Mouse (Mus musculus): Measurements from ENCODE around the gene Wdr82.

The Wdr82 gene

DNA sequence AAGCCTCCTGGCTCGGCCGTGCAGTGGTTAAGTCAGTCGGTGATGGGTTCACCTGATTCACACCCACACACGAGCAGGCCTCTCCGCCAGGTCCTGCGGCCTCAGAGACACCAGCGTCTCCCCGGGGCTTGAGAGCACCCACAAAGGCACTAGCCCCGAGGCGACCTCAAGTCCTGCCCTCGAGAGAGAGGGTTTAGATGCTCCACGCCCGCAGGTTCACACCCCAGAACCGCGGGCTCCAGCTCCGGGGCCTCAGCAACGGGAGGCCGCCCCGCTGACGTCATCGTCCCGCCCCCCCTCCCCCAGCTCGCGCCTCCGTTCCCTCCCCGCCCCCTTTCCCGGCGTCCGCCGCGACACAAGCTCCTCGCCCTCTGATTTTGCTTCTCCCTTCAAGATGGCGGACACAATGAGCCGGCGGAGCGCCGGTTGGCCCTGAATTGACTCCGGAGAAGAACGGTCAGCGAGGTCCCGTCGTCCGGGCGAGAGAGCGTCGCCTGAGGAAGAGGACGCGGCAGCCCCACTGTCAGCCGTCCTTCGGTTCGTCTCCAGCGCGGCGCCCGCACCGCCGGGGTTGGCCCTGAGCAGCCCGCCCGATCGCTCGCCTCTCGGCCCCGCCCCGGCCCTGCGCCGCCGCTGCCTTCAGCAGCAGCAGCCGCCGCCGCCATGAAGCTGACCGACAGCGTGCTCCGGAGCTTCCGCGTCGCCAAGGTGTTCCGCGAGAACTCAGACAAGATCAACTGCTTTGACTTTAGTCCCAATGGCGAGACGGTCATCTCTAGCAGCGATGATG, at the start of gene Wdr82:
Gene Wdr82 (plus strand): TSS at position 373 of the 790 bp plus-strand sequence.
- ChIA-PET CTCF (interaction anchor here (0.7 to 4.8 kb wide), 11 partner anchors 9 to 306 kb away, joined by 3 to 39 read pairs (median 5); no protein-coding TSS in a partner anchor), POLR2A (interaction anchor here (0.6 to 20.2 kb wide), 99 partner anchors 8 to 773 kb away, joined by 3 to 761 read pairs (median 4); partner anchors contain the start of genes Glyctk (in 3 of the 4), Parp3 (in 3 of the 4), Ppm1m (in 3 of the 4) and Rpl29 (in 3 of the 4))

DNA sequence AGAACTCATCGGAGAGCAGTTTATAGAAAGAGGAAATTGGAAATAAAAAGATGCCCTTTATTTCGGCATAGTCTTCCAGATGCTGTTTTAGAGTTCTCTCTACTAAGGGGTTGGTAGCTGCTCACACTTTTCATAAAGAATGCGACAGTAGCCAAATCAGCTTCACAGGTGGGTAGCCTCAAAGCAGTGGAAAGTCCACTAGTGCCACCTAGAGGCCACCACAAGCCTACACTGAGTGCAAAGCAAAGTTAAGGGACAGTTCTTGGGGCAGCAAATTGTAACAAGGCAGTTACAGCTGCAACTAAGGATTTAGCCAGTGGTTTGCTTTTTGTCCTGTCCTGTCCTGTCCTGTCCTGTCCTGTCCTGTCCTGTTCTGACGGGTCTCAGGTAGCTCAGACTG, 47.1 kb upstream of the Wdr82 start:
- ChIA-PET POLR2A (interaction anchor here in 2 of 4 experiments (0.6 to 1.2 kb wide), 4 partner anchors 26 to 312 kb away, joined by 3 read pairs; no protein-coding TSS in a partner anchor), CTCF (interaction anchor here (0.5 to 3.5 kb wide), 40 partner anchors 9 to 628 kb away, joined by 3 to 25 read pairs (median 4); partner anchors contain the start of genes Parp3 (in 1 of the 4) and Poc1a (in 1 of the 4))

GRCm38 (mm10) chr9:106126786-106127251, 43.9 kb upstream of the Wdr82 start:
- ChIA-PET POLR2A (interaction anchor here in 1 of 4 experiments (1.4 kb wide), 1 partner anchor 44 kb away, joined by 5 read pairs; the partner anchor contains the start of gene Wdr82), CTCF (interaction anchor here in 3 of 4 experiments (0.5 to 1.5 kb wide), 4 partner anchors 14 to 302 kb away, joined by 3 to 6 read pairs (median 4); no protein-coding TSS in a partner anchor)

- CTCF ChIA-PET, result interaction anchor here in 3 of 4 experiments (0.8 to 1.6 kb wide), 4 partner anchors 10 to 83 kb away, joined by 3 to 5 read pairs (median 4); no protein-coding TSS in a partner anchor
- POLR2A ChIA-PET, result no interaction called here
These were observed 41.7 kb upstream of the Wdr82 start for GRCm38 (mm10) chr9:106129072-106129471.

DNA sequence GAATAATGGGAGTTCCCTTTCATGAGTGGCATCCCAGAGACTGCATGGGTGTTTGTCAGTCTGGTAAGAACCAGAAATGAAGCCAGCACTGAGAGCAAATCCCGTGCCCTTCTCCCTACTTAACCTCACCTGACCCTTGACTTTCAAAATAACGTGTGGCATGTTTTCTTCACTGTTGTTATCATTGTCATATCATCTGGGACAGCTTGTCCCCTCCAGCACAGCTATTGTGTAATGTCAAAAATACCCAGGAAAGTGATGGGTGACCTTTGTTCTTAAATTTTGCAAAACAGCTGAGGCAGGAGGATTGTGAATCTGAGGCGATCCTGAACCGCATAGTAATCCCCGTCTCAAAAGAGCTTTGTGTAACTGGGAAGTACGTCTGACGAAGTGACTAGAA, 40.5 kb upstream of the Wdr82 start:
- ChIA-PET CTCF (interaction anchor here in 1 of 4 experiments (2.1 kb wide), 1 partner anchor 26 kb away, joined by 6 read pairs; no protein-coding TSS in a partner anchor), POLR2A (no interaction called here)

GRCm38 (mm10) chr9:106137671-106138216, 33.0 kb upstream of the Wdr82 start:
- ChIA-PET CTCF (interaction anchor here (0.9 to 2.5 kb wide), 11 partner anchors 11 to 74 kb away, joined by 3 to 10 read pairs (median 5); no protein-coding TSS in a partner anchor), POLR2A (interaction anchor here in 2 of 4 experiments (1.1 to 1.6 kb wide), 5 partner anchors 11 to 33 kb away, joined by 3 to 5 read pairs (median 4); partner anchors contain the start of gene Wdr82 (in 2 of the 2))

- ChIA-PET POLR2A (interaction anchor here in 1 of 4 experiments (0.8 kb wide), 1 partner anchor 290 kb away, joined by 3 read pairs; the partner anchor contains the start of gene Rpl29), CTCF (no interaction called here)
These were observed 31.0 kb upstream of the Wdr82 start for GRCm38 (mm10) chr9:106139763-106140162.

GRCm38 (mm10) chr9:106141955-106142354, 28.8 kb upstream of the Wdr82 start:
- POLR2A ChIA-PET, result interaction anchor here in 2 of 4 experiments (0.7 to 1.2 kb wide), 5 partner anchors 14 to 70 kb away, joined by 3 to 4 read pairs (median 3); partner anchors contain the start of gene Wdr82 (in 1 of the 2)
- CTCF ChIA-PET, result interaction anchor here in 3 of 4 experiments (0.6 to 2.5 kb wide), 7 partner anchors 15 to 444 kb away, joined by 3 to 15 read pairs (median 4); partner anchors contain the start of genes Glyctk (in 1 of the 3) and Poc1a (in 1 of the 3)

DNA sequence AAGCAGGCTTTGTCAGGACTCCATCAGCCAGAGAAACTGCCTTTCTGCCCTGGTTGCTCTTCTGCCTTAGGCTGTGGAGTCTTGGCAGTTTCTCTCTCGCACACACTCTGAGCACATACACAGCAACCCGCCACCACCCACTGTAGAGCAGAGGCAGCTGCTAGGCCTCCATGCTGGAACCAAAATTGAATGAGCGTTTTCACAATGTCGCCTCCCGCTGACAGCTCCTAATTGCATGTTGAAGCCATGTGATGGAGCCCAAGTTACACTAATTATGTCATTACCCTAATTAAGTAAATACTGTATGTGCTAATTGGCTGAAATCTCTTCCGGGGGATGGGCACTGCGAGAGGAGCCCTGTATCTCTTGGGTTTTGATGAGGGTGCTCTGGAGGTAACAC, 26.6 kb upstream of the Wdr82 start:
- ChIA-PET CTCF (interaction anchor here in 1 of 4 experiments (1.1 kb wide), 1 partner anchor 32 kb away, joined by 3 read pairs; no protein-coding TSS in a partner anchor), POLR2A (interaction anchor here in 1 of 4 experiments (1.0 kb wide), 1 partner anchor 30 kb away, joined by 3 read pairs; no protein-coding TSS in a partner anchor)

DNA sequence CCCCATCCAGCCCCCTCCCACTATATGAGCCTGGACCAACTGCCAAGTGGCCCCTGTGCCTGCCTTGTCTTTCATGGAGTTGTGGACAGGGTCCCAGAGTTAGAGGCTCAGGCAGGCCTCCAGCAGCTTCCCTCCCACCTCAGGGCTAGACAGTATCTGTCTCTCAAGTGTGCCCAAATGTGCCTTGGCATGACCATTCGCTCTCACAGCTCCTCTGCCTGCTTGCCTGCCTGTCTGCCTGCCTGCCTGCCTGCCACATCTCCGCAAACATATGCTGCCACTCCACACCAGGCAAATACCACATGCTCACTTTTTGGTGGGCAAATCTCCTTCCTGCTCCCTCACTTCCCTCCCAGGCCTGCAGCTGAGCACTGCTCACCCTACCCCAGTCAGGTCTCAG, 25.1 kb upstream of the Wdr82 start:
- POLR2A ChIA-PET, result no interaction called here

GRCm38 (mm10) chr9:106147281-106147680, 23.4 kb upstream of the Wdr82 start:
- POLR2A ChIA-PET, result interaction anchor here in 1 of 4 experiments (1.2 kb wide), 1 partner anchor 128 kb away, joined by 3 read pairs; no protein-coding TSS in a partner anchor
- CTCF ChIA-PET, result interaction anchor here in 3 of 4 experiments (0.9 to 2.9 kb wide), 4 partner anchors 9 to 34 kb away, joined by 3 to 22 read pairs (median 6); partner anchors contain the start of gene Glyctk (in 1 of the 3)

More for the DNA sequence above, 25.1 kb upstream of the Wdr82 start:
- CTCF ChIA-PET, result interaction anchor here in 2 of 4 experiments (0.7 to 1.1 kb wide), 2 partner anchors 11 to 67 kb away, joined by 3 to 5 read pairs; no protein-coding TSS in a partner anchor

DNA sequence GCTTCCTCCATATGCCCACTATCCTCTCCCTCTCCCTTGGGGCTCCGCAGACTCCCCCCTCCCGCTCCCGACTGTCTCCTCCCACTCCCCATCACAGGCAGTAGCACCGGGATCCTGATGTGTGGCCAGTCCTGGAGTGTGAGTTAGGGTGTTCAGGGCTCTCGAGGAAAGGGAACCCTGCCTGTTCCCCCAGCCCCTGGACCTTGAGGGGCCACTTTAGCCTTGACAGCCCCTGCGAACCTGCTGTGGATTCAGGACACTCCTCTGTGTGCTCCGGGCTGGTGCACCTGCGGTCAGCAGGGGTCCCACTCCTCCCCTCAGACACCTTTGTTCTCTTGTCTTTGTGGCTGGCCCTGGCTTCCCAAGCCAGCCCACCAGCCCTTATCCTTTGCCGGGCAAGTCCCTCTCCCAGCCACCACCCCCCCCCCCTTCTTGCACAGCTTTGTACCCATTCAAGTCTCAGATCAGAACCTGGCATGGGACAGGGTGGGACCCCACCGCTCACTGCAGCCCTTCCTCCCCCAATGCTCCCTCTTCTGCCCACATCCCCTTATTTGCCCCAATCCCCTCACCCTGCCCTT, 22.8 kb upstream of the Wdr82 start:
- ChIA-PET POLR2A (interaction anchor here in 3 of 4 experiments (0.6 to 2.9 kb wide), 9 partner anchors 11 to 465 kb away, joined by 3 to 14 read pairs (median 4); partner anchors contain the start of gene Wdr82 (in 2 of the 3)), CTCF (interaction anchor here in 3 of 4 experiments (0.9 to 2.9 kb wide), 4 partner anchors 8 to 35 kb away, joined by 3 to 22 read pairs (median 6); partner anchors contain the start of gene Glyctk (in 1 of the 3))

DNA sequence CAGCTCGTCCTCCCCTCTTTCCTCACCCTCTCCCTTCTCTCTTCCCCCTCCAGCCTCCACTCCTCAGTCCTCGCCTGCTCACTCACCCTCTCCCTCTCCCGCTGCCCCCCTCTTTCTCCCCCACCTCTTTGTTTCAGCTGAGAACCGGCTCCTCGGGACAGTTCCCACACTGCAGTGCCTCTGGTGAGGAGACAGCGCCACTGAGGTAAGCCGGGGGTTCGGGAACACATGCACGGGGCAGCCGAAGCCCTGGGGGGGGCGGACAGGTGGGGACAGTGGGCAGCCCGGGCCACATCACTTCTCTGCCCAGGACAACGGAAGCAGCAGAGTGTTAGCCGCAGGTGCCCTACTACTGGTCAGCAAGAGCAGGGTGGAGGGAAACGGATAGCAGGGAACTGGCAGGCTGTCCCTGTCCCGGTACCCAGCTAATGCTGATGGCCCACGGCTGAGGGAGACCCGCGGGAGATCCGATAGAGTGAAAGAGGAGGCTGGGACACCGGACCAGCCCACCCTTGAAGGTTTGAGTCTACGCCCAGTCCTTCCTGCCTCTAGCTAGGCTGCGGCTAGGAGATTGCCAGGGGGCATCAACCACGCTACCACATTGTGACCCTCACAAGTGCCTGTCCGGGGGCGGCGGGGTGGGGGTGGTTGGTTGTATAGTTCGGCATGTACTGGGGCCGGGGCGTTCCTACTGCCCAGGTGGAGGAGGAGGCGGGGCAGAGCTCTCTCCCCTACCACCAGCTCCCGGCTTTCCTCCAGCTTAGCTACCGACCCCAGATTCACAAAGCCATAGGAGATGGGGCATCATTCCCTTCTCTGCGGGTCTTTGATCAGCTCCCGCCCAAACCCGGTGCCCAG, 22.0 kb upstream of the Wdr82 start:
- CTCF ChIA-PET, result interaction anchor here (0.6 to 2.9 kb wide), 18 partner anchors 9 to 424 kb away, joined by 3 to 22 read pairs (median 5); partner anchors contain the start of gene Glyctk (in 1 of the 4)
- POLR2A ChIA-PET, result interaction anchor here (0.5 to 2.9 kb wide), 17 partner anchors 10 to 464 kb away, joined by 3 to 14 read pairs (median 4); partner anchors contain the start of genes Wdr82 (in 2 of the 4) and Glyctk (in 1 of the 4)

DNA sequence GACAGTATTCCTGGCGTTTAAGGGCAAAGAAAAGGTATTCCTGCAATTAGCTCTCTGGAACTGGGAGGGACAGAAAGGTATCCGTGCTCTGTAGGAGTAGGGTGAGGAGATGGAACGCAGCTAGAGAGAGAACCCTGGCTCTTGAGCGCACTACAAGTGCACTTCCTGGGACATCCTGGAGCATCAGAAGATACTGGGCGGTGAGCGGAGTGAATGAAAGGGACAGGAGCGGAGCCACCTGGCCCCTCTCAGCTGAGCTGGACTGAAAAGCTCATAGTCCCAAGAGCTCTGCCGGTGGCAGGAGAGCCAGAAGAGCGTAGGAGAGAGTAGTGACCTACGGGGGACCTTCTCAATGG, 21.4 kb upstream of the Wdr82 start:
- POLR2A ChIA-PET, result interaction anchor here (0.7 to 2.9 kb wide), 12 partner anchors 9 to 26 kb away, joined by 3 to 14 read pairs (median 4); partner anchors contain the start of genes Wdr82 (in 2 of the 4) and Glyctk (in 1 of the 4)
- CTCF ChIA-PET, result interaction anchor here (0.6 to 2.9 kb wide), 16 partner anchors 8 to 273 kb away, joined by 3 to 22 read pairs (median 4); partner anchors contain the start of gene Glyctk (in 1 of the 4)

DNA sequence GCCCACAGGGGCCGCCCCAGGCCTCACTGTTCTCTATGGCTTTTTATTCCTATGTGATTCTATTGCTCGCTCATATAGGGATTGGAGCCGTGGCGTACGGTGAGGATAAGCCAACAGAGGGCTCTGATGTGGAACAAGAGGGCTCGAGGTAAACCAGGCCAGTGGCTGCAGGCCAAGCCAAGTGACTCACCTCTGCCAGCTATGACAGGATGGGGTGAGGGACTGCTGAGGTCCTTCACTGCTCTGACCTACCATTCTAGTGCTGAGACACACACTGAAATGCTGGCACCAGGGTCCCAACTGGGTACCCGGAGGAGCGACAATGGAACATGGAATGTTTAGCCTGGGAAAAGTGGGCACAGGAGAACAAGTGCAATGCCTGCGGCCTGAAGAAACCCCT, 16.6 kb upstream of the Wdr82 start:
- ChIA-PET POLR2A (interaction anchor here in 1 of 4 experiments (0.6 to 1.4 kb wide), 2 partner anchors 17 to 58 kb away, joined by 3 to 4 read pairs; no protein-coding TSS in a partner anchor), CTCF (interaction anchor here in 1 of 4 experiments (1.1 kb wide), 1 partner anchor 58 kb away, joined by 5 read pairs; no protein-coding TSS in a partner anchor)

DNA sequence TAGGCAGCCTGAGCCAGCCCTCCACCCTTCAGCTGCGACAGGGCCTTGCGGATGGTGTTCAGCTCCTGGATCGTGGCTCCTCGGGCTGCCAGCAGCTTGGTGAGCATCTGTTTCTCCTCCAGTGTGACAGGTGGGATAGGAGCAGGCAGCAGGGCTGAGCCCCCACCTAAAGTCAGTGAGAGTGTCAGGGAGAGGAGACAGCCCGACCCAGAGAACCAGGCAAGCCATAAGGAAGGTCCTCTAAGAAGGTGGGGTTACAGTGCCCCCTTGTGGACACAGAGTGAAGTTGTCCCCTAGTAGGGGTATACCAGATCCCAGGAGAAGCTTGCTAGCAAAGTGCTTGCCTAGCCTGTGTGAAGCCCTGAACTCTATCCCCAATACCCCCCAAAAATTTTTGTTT, 14.3 kb upstream of the Wdr82 start:
- CTCF ChIA-PET, result interaction anchor here (0.5 to 6.0 kb wide), 75 partner anchors 8 to 1277 kb away, joined by 3 to 61 read pairs (median 4); partner anchors contain the start of genes Poc1a (in 2 of the 4), Twf2 (in 2 of the 4), Wdr82 (in 2 of the 4) and Parp3 (in 1 of the 4)
- POLR2A ChIA-PET, result interaction anchor here in 3 of 4 experiments (0.6 to 9.4 kb wide), 17 partner anchors 11 to 1236 kb away, joined by 3 to 158 read pairs (median 4); partner anchors contain the start of genes Wdr82 (in 3 of the 3), Alas1 (in 1 of the 3), Poc1a (in 1 of the 3) and Rpl29 (in 1 of the 3)

All from embryonic stem cell, embryonic (primary cell).